Mouse (Mus musculus) kidney, postnatal 10 days (tissue): Measurements from ENCODE around the gene Rxra.

Experiments
- DNase-seq: peaks from one replicate; pipeline ENCODE4 v3.0.0; 2021; ENCODE audit warnings: mixed read lengths

Rxra gene

GRCm38 (mm10) chr2:27743177-27743576 lies 66.9 kb downstream of the Rxra start:
- DNase-seq, result no peak

DNA sequence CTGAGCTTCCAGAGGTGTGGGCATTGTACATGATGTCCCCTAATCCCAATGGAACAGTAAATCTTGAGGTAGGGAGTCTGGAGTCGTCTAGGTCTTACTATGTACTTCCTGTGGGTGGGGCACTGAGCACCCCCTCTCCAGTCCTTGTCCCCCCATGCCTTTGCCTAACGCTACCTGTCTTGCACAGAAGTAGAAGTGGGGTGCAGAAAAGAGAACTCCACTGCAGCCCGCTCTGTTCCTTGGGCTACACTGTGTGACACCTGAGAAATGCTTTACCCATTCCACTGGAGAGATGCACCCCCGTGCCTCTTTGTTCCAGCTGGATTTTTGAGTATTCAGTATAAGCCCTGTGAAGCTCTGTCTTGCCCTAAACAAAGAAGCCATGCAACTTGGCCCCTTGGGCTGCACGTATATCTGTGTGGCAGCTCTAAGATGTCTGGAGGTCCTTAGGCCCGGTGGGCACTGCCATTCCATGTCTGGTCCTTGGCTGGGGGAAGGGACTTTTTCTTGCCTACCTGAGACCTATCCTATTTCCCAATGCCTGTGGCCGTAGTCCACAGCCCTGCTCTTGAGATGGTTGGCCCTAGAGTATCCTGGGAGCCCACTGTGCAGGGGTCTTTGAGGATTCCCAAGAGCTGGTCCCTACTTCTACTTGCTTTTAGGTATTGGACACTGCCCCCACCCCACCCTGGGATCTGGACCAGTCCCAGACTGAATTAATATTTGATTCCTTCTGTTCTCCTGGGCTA lies 67.8 kb downstream of the Rxra start:
- no peak for DNase-seq

GRCm38 (mm10) chr2:27744612-27745351 lies 68.5 kb downstream of the Rxra start:
- peak; percentile 67 for DNase-seq

- peak; percentile 72 for DNase-seq
Observed at GRCm38 (mm10) chr2:27745673-27746620, 69.7 kb downstream of the Rxra start.

DNA sequence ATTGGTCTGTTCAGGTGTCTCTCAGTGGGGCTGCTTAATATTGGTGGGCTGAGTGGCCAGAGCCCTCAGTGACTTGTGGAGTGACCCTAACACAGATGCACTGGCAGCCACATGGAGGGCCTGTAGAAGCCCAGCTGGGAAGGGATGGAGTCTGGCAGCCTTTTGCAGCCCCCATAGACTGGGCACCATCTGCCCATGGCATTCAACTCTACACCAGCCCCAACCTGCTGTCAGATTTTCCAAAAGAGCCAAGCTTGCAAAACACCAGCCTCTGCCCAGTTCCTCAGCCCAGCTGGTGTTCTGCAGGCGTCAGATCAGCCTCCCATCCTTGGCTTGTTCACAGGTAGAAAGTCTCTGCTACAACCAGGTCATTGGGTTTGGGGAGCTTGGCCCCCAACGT lies 70.6 kb downstream of the Rxra start:
- DNase-seq, result no peak

- DNase-seq, result no peak
Observed at GRCm38 (mm10) chr2:27748984-27749383, 72.7 kb downstream of the Rxra start.

DNA sequence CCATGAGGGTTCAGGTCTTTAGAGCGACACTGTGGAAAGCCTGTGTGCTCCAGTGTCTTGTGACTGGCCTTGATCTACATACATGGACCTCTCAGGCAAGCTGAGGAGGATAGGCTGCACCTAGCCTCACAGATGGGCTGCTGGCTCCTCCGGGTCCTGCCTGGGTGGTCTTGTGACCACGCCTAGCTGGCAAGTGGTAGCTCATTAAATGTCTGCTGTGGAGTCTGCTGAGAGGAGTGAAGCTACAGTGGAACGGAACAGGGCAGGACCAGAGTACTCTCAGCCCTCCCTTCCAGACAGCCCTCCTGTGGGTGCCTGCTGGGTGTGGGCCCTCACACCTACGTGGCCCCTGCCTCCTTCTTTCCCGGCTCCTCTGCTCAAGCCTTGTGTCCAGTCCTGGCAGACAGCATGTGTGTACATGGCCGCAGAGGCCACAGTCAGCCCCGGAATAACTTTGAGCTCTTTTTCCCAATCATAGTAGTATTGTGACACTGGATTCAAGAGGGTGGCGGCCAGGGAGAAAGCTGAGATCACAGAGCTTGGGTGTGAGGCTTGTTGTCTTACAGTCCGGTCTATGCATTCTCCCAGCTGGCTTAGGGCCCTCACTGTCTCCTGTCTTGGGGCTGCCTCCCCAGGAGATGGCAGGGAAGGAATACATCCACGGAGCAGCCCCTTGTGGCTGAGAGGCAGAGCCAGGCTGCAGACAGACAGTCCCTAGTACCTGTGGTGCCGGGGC lies 74.3 kb downstream of the Rxra start:
- DNase-seq, result no peak

DNA sequence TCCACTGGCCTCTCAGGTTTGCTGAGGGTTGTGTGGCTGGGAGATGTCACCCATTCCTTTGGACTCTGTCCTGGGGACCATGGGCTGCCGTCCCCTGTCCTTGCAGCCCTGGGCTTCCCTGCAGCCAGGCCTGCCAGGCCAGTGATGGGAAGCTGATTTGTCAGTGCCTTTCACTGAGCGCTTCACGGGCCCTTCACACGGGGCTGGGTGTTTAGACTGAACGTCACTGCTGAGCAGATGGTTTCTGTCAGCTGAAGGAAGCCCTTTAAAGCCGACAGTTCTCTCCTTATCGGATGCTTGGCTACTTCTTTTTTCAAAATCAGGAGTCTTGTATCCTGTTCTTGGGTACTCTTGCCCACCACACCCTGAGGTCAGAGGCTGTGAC lies 74.9 kb downstream of the Rxra start:
- peak; percentile 68 for DNase-seq

DNA sequence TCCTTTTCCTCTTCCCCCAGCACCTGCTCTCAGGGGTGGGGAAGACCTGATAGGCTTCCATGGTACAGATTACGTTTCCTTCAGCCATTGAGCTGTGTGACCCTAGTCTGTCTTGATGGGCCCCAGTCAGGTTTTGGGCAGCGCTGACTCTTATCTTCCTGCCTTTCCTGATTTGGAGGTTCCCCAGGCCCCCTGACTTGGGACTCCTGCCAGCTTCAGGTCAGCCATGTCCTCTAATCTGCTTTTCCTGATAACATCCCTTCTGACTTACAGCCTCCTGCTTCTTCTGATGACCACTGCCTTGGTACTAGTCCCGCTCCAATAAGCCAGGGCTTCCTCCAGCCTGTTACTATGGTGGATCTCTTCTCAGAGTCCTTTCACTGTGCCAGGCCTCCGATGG lies 75.6 kb downstream of the Rxra start:
- no peak for DNase-seq

- DNase-seq, result no peak
Observed at GRCm38 (mm10) chr2:27754094-27754493, 77.9 kb downstream of the Rxra start.

- DNase-seq, result no peak
Observed at GRCm38 (mm10) chr2:27755986-27756641, 79.9 kb downstream of the Rxra start.

DNA sequence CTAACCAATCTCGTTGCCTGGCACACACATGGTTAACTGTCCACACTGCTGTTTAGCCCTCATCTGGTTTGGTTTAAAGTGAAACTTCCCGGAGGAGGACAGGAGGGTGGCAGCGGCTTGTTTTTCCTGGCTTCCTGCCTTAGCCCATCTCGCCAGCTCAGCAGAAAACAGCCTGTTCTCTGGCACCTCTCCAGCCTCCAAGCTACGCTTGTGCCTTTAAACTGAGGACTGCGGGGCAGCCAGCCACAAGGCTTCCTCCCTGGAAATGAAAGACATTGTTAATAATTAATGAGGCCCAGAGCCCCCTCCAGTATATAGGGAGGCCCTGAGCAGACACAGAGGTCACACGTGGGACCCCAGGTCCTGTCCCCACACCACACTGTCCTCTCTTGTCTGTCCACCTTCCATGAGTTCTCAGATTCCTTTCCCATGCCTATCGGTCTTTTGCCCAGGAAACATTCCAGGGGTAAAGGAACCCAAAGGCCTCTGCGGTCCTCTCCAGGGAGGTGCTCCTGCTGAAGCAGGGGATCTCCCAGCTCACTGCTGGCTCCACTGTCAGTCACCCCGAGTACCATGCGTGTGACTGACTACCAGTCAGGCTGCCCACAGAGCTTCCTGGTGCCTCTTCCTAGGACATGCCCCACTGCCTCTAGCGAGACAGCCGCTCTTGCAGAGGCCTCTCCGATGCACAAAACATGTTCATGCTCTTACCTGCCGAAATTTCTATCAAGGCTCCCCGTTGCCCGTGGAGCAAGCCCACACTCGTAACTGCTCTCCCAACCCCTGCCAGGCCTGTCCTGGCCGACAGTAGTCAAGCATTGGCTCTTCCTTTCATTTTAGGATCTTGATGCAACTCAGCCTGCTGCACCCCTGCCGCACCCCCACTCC lies 82.4 kb downstream of the Rxra start:
- peak; percentile 98 for DNase-seq

GRCm38 (mm10) chr2:27759431-27759830 lies 83.2 kb downstream of the Rxra start:
- DNase-seq, result no peak

DNA sequence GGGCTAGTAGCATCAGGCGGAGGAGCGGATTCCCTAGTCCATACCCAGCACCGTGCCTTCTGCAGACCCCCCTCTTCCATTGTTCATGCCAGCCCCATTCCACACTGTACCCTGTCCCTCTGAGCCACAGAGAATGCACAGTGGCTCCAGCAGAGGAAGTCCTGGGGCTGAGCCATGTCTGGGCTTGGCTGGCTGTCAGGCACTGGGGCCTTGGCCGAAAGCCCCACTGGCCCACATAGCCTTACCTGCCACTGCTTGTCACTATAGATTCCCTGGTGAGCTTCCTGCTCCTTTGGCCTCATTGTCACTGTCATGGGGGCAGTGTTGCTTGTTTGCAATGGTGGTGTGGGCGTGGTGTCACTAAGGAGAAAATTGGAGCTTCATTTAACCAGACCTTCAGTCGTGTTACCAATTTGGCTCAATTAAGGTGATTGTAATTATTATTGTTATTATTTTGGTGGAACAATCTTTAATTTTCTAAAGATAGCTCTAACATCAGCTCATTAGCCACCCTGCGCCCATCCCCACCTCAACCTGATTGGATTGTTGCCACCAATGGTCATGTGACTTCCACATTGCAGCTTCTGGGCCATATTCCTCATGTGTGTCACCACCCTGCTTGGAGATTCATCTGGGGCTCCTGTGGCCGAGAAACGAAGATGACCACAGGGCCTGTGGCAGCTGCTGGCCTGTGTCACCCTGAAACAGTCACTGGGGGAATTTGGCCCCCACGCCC lies 85.2 kb downstream of the Rxra start:
- no peak for DNase-seq

DNA sequence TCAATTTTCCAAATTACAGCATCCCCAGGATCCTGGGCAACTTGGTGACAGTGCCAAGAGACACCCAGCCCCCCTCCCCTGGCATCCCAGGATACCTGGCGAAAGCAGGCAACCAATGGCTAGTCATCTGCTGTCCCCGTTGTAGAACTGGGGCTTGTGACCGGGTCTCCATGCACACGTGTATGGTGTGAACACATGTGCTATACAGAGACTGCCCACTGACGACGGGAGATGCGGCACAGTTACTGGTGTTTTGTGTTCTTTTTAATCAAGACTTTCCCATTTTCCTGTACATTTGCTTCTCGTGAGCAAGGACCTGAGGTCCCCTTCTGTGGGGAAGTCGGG lies 85.7 kb downstream of the Rxra start:
- no peak for DNase-seq

DNA sequence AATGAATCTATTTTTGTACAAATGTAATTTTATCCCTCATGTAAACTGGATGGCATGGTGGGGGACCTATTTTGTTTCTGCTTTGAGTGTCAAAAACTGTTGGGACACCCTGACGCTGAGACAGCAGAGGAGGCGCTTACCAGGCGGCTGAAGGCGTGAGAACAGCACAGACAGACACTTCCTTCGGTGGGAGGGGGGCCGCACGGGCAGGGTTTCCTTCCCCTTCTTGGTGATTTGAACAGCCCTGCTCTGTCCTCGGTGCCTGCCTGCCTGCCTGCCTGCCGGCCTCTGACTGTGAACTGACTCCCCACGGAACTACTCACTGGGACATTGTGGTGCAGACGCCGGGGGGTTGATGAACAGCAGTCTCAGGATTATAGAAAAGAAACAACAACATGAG lies 86.3 kb downstream of the Rxra start:
- peak; percentile 71 for DNase-seq

DNA sequence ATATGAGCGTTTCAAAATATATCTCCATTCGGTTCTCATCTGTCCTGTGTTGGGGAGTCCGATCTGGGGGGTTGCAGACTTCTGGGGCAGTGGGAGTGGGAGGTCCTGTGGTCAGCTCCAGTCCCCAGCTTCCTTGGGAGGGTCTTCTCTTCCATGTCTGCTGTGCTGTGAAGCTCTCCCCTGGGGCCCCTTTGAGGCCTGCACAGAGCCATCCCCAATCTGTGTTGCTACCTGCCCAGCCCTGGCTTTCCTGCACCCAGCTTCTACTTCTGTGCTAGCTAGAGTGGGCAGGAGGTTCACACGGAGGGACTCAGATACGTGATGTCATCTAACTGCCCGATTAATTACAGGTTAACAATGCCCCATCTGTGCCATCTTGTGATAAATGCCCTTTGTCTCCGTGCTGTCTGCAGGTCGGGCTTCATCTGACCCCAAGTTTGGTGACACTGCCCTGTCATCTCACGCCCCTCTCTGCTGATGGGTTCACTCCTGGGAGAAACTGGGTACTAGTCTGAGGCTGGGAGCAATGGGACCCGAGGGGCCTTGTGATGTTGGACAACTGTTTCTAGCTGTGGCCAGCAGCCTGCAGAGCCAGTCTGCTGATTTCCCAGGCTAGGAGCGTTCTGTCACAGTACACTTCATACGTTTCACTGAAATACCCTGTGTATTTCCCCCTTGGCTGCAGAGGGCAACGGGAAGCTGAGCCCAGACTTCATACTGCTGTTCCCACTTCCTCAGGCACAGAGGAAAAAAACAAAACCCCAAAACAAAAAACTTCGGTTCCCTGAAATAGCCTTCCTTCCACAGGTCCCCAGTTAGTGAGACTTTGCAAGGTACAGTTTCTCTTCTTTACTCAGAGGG lies 86.9 kb downstream of the Rxra start:
- no peak for DNase-seq

GRCm38 (mm10) chr2:27764256-27764936 lies 88.2 kb downstream of the Rxra start:
- DNase-seq, result peak; percentile 60

DNA sequence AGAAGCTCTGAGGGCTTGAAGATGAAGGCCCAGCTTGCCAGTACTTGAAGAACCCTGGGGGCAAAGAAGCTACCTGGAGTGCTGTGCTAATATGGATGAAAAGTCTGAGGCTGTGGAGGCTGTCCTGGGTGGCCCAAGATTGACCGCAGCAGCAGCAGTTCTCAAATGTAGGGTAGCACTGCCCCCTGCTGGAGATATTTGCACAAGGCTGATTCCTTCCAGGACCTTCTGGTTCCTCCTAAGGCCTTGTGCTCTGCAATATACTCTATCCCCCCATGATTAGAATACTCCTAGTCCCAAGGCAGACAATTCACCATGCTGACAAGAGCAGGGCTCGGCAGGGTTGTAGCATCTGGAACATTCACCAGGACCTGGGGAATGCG lies 88.7 kb downstream of the Rxra start:
- peak; percentile 95 for DNase-seq
